In genomic region chrX:95026361-95026892, GRCm38 (mm10) we compare ENCODE assay signal across 8 mouse cellular contexts. TPM values are rescaled to one million over a fixed set of nuclear protein-coding genes. Genes with fewer than 3 reads are reported as not detected.
DNase-seq lines count a peak whose midpoint lies in the region; ATAC-seq lines count a peak whose summit lies in the region.

Gene Spin4 (minus strand): TSS chrX:95026682.

- DNase-seq in MEL-GATA-1-ER (ENCODE audit: extremely low read depth, low read depth): peak; percentile 60
- peak; percentile 80 for DNase-seq in cerebellum, adult 11-12 months
- DNase-seq in heart, postnatal 25 days (ENCODE audit: low spot score): peak; percentile 68
- peak; percentile 61 for DNase-seq in layer of hippocampus, adult 11-12 months (ENCODE audit: low spot score)
- peak; percentile 11 to 18 for DNase-seq in thymus, postnatal 36 days

- no peaks in the 10 kb centered on the region for H3K36me3 ChIP-seq in forebrain, embryonic 16.5 days (ENCODE audit: control insufficient read depth, insufficient read depth)
- H3K36me3 ChIP-seq in liver, embryonic 16.5 days (ENCODE audit: control insufficient read depth, insufficient read depth): no peaks in the 10 kb centered on the region
- no peaks in the 10 kb centered on the region for H3K36me3 ChIP-seq in neural tube, embryonic 14.5 days (ENCODE audit: control insufficient read depth, insufficient read depth, low read length)

- H3K4me1 ChIP-seq in forebrain, embryonic 16.5 days (replicated peaks; ENCODE audit: control insufficient read depth, insufficient read depth, low read length): 0 out of 2 replicates have a peak, but pooled peaks cover 2% of the 10 kb centered on the region
- H3K4me1 ChIP-seq in liver, embryonic 16.5 days (ENCODE audit: control insufficient read depth, low read depth, low read length): no peaks in the 10 kb centered on the region
- no peaks in the 10 kb centered on the region for H3K4me1 ChIP-seq in neural tube, embryonic 14.5 days (ENCODE audit: control insufficient read depth, insufficient read depth, low read length)

- no peaks in the 10 kb centered on the region for H3K27me3 ChIP-seq in forebrain, embryonic 16.5 days (replicated peaks; ENCODE audit: control insufficient read depth, insufficient read depth, low read length)
- H3K27me3 ChIP-seq in liver, embryonic 16.5 days (ENCODE audit: control insufficient read depth, insufficient read depth, low read depth, low read length): no peaks in the 10 kb centered on the region; the same call in 1 of the 2 replicates
- no peaks in the 10 kb centered on the region for H3K27me3 ChIP-seq in neural tube, embryonic 14.5 days (ENCODE audit: control insufficient read depth, insufficient read depth, low read length)

- peak within 1 kb of the TSS; percentile 79 for H3K27ac ChIP-seq in forebrain, embryonic 16.5 days (ENCODE audit: low read length)
- H3K27ac ChIP-seq in liver, embryonic 16.5 days (ENCODE audit: low read length): peak within 1 kb of the TSS; percentile 52; the same call in 1 of the 2 replicates
- H3K27ac ChIP-seq in neural tube, embryonic 14.5 days (ENCODE audit: low read depth, low read length): peak within 1 kb of the TSS; percentile 75

- H3K4me3 ChIP-seq in forebrain, embryonic 16.5 days (replicated peaks; ENCODE audit: low read length): peak within 1 kb of the TSS; percentile 48
- H3K4me3 ChIP-seq in liver, embryonic 16.5 days (ENCODE audit: low read depth, low read length): peak within 1 kb of the TSS; percentile 60
- H3K4me3 ChIP-seq in neural tube, embryonic 14.5 days (ENCODE audit: low read depth, low read length): peak within 1 kb of the TSS; percentile 47

- H3K9me3 ChIP-seq in forebrain, embryonic 16.5 days (ENCODE audit: control insufficient read depth, low read length): no peaks in the 10 kb centered on the region
- H3K9me3 ChIP-seq in liver, embryonic 16.5 days (replicated peaks; ENCODE audit: control insufficient read depth, low read length): no peaks in the 10 kb centered on the region
- H3K9me3 ChIP-seq in neural tube, embryonic 14.5 days (ENCODE audit: control insufficient read depth, low read length): no peaks in the 10 kb centered on the region

- ATAC-seq in forebrain, embryonic 16.5 days: peak; percentile 95
- ATAC-seq in liver, embryonic 16.5 days (ENCODE audit: low read depth): peak; percentile 74
- peak; percentile 94 for ATAC-seq in neural tube, embryonic 14.5 days (ENCODE audit: low read depth)

- intact Hi-C loops in heart, postnatal 25 days (cut with DNase I): loop anchor here (5.0 kb wide), 1 partner anchor 151 kb away; no protein-coding TSS in a partner anchor

- 19% methylated on average over 30 of the region's 30 CpGs for WGBS in forebrain, embryonic 16.5 days
- WGBS in liver, embryonic 16.5 days (ENCODE audit: insufficient replicate concordance): 17% methylated on average over 29 of the region's 30 CpGs
- WGBS in neural tube, embryonic 14.5 days: 12% methylated on average over 29 of the region's 30 CpGs

- peak within 1 kb of the TSS; percentile 59 for H3K4me2 ChIP-seq in forebrain, embryonic 16.5 days (ENCODE audit: low read length)
- H3K4me2 ChIP-seq in liver, embryonic 16.5 days (ENCODE audit: low read depth, low read length): peak within 1 kb of the TSS; percentile 74
- H3K4me2 ChIP-seq in neural tube, embryonic 14.5 days (ENCODE audit: low read depth, low read length): peak within 1 kb of the TSS; percentile 53

- H3K9ac ChIP-seq in forebrain, embryonic 16.5 days (replicated peaks; ENCODE audit: low read depth, low read length): peak within 1 kb of the TSS; percentile 55
- peak within 1 kb of the TSS; percentile 47 for H3K9ac ChIP-seq in liver, embryonic 16.5 days (ENCODE audit: low read depth, low read length)
- H3K9ac ChIP-seq in neural tube, embryonic 14.5 days (replicated peaks; ENCODE audit: low read depth, low read length): peak within 1 kb of the TSS; percentile 51; the same call in 1 of the 2 replicates

RNA-seq across cellular contexts. Expression of gene Spin4, which starts in this region (rescaled TPM):
- polyA plus RNA-seq in forebrain, embryonic 16.5 days (2015; fragmentation: Nextera tagmentation; extraction: Ambion mirVana): 4.3 and 5.6 TPM in 2 replicates
- total RNA-seq in heart, postnatal 25 days (2021): 1 to 10 TPM; 1.4 to 1.5 TPM
- polyA plus RNA-seq in liver, embryonic 16.5 days (2015; fragmentation: Nextera tagmentation; extraction: Ambion mirVana): 0.46 and 0.81 TPM in 2 replicates
- polyA plus RNA-seq in neural tube, embryonic 14.5 days (2014; fragmentation: Nextera tagmentation; extraction: Ambion mirVana): 3.8 and 3.9 TPM in 2 replicates

Comparison
In these comparisons a context has a peak if more than half of its experiments do, and no peak if none do; other contexts are left out.
1. Peak in every context shown above with its lines: DNase-seq, ATAC-seq, H3K4me3 ChIP-seq and H3K27ac ChIP-seq.
2. Peak in ATAC-seq, H3K4me3 ChIP-seq, H3K27ac ChIP-seq, H3K9ac ChIP-seq and H3K4me2 ChIP-seq in liver, embryonic 16.5 days; RNA of the gene not detected or under 1 TPM.
3. DNase-seq: peak in every context shown above with its lines; median percentile 80 in cerebellum, adult 11-12 months; 68 in heart, postnatal 25 days; 61 in layer of hippocampus, adult 11-12 months; 60 in MEL-GATA-1-ER; 14 in thymus, postnatal 36 days.